Mouse (Mus musculus) heart, embryonic 11.5 days (tissue): Measurements from ENCODE around the gene Tfap2d. TPM values are rescaled to one million over a fixed set of nuclear protein-coding genes. Genes with fewer than 3 reads are reported as not detected.

ENCODE experiments used
- ATAC-seq: fragments of 200-750 bp; cut with Nextera tagmentation; replicated peaks from 2 replicates; pipeline ENCODE4 v1.8.0; 2017; ENCODE audit warnings: moderate library complexity; ENCODE audit not compliant: insufficient number of reproducible peaks, low FRiP score, low TSS enrichment
- H3K27ac ChIP-seq: fragments of 300-500 bp; sonication (generic); 2 replicates; pipeline ENCODE4 v1.5.1; 2014; ENCODE audit warnings: mild to moderate bottlenecking, low read depth, low read length
- H3K27me3 ChIP-seq: fragments of 300-500 bp; sonication (generic); 2 replicates; pipeline ENCODE4 v1.6.1; 2014; ENCODE audit warnings: mild to moderate bottlenecking, low read length, mixed read lengths; ENCODE audit not compliant: control insufficient read depth, insufficient read depth
- H3K36me3 ChIP-seq: fragments of 300-500 bp; sonication (generic); 2 replicates; pipeline ENCODE4 v1.6.1; 2014; ENCODE audit warnings: mild to moderate bottlenecking, low read length, moderate library complexity, mixed read lengths; ENCODE audit not compliant: control insufficient read depth, insufficient read depth
- H3K4me1 ChIP-seq: fragments of 300-500 bp; sonication (generic); 2 replicates; pipeline ENCODE4 v1.6.1; 2014; ENCODE audit warnings: low read length; ENCODE audit not compliant: control insufficient read depth, insufficient read depth
- H3K4me2 ChIP-seq: fragments of 300-500 bp; sonication (generic); 2 replicates; pipeline ENCODE4 v1.6.1; 2014; ENCODE audit warnings: mild to moderate bottlenecking, moderate library complexity
- H3K4me3 ChIP-seq: fragments of 300-500 bp; sonication (generic); 2 replicates; pipeline ENCODE4 v1.5.1; 2014; ENCODE audit warnings: low read depth, low read length
- H3K9ac ChIP-seq: fragments of 300-500 bp; sonication (generic); 2 replicates; pipeline ENCODE4 v1.6.1; 2014; ENCODE audit warnings: mild to moderate bottlenecking, low read depth, low read length, moderate library complexity
- H3K9me3 ChIP-seq: fragments of 300-500 bp; sonication (generic); replicated peaks from 2 replicates; pipeline ENCODE4 v1.6.1; 2016; ENCODE audit warnings: low read length; ENCODE audit not compliant: control insufficient read depth
- WGBS: fragments of 180-500 bp; shearing (Covaris S2); extraction: QIAGEN DNeasy Blood & Tissue Kit; methylation state at CpG from one replicate; pipeline ENCODE4 v1.1.7; 2014; ENCODE audit not compliant: insufficient replicate concordance; 5-methylcytosine and 5-hydroxymethylcytosine counted together
- polyA plus RNA-seq: library from polyadenylated mRNA; unstranded; fragments of >200 nt; fragmentation: Nextera tagmentation; extraction: Ambion mirVana; gene quantifications from 2 replicates; pipeline ENCODE4 v1.2.1, GENCODE M21; 2014

Gene Tfap2d
- polyA plus RNA-seq, 1 experiment from 2014 or later: not detected

DNA sequence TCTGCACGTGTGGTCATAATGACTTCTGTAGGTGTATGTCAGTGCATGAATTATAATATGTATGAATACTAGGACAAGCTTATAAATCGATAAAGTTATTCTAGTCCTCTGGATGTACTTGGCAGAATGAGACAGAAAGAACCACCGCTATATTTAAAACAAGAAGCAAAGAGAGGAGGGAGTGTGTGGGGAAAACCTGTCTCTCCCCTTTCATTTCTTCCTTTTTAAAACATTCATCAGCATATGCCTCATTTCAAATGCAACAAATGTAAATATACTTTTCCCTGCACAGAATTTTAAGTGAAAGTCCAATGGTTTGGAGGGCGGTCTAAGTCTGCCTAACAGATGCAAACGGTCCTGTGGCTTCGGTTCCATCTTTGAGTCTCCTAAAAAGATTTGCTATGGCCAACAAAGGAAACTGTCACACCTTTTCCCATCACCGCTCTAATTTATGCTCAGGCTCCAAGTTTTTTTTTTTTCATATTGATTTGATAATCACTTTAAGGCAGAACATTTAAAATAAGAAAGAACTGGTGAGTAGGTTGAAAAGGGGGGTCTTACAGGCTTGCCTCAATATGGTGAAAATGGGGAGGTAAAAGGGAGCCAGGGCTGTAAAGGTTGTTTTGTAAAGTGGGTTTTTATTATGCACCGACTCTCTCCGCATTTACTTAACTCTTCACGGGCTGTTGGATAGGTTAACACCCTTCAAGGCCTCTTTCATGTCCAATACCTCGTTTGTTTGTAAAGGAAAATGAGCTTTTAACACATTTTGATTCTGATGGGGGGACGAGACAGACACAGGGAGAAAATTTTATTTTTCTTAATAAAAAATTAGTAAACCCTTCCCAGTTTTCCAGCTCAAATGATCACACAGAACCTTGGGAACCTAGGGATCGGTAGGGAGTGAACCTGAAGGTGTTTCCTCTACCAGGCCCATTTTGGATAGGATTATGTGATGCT lies 4.3 kb downstream of the Tfap2d start:
- H3K27ac ChIP-seq: no peak overlapping the region
- no peaks in the 10 kb centered on the region for H3K36me3 ChIP-seq
- 2% methylated on average over 13 of the region's 13 CpGs for WGBS
- H3K4me1 ChIP-seq: no peaks in the 10 kb centered on the region
- no peak overlapping the region for H3K9ac ChIP-seq
- H3K27me3 ChIP-seq: peaks cover 83% of the 10 kb centered on the region
- no peak overlapping the region for H3K4me2 ChIP-seq
- no peaks in the 10 kb centered on the region for H3K9me3 ChIP-seq
- H3K4me3 ChIP-seq: no peak overlapping the region
- ATAC-seq: no peak

DNA sequence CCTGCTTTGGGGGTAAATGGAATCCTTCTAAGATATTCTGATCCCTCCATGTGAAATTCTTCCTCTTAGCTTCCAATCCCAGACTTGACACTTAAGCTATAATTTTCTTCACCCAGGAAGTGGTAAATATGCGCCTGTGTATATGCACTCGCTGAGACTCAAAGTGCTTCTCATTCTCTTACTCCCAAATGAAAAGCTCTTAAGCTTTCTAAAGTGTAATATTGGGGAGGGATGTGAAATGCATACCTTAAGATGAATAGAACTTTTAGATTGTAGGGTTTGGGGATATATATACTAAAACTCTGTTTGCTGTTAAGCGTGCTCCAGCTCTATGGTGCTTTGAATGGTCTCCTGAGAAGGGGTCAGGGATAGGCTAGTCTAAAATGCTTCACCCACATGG lies 5.0 kb downstream of the Tfap2d start:
- WGBS: 2% methylated on average over 3 of the region's 3 CpGs
- H3K27ac ChIP-seq: no peak overlapping the region
- H3K27me3 ChIP-seq: peaks cover 83% of the 10 kb centered on the region
- H3K4me2 ChIP-seq: no peak overlapping the region
- H3K4me1 ChIP-seq: no peaks in the 10 kb centered on the region
- H3K36me3 ChIP-seq: no peaks in the 10 kb centered on the region
- no peak for ATAC-seq
- no peak overlapping the region for H3K9ac ChIP-seq
- no peaks in the 10 kb centered on the region for H3K9me3 ChIP-seq
- no peak overlapping the region for H3K4me3 ChIP-seq

DNA sequence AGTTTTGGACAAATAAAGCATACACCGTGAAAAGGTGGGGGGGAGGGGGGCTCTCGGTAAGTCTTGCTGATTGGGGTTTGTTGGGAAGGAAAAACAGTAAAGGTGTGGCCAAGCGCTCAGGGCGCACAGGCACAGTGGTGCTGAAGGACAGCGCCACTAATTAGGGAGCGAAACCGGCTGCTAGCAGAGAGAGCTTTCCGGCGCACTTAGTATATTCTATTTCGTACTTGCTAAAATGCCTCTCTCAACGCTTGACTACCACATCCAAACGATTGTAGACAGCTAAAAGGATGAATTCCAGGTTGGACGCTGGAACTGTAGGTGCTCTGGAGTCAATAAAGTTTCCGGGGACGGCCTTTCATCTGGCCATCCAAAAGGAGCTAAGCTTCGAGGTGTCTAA lies 6.9 kb downstream of the Tfap2d start:
- H3K4me2 ChIP-seq: 0 out of 2 replicates have a peak overlapping the region, but pooled peaks have one; percentile 31
- H3K36me3 ChIP-seq: no peaks in the 10 kb centered on the region
- H3K4me3 ChIP-seq: no peak overlapping the region
- H3K27ac ChIP-seq: no peak overlapping the region
- H3K9me3 ChIP-seq: no peaks in the 10 kb centered on the region
- WGBS: under 1% methylated on average over 16 of the region's 16 CpGs
- no peaks in the 10 kb centered on the region for H3K4me1 ChIP-seq
- H3K9ac ChIP-seq: no peak overlapping the region
- H3K27me3 ChIP-seq: peaks cover 71% of the 10 kb centered on the region
- no peak for ATAC-seq

DNA sequence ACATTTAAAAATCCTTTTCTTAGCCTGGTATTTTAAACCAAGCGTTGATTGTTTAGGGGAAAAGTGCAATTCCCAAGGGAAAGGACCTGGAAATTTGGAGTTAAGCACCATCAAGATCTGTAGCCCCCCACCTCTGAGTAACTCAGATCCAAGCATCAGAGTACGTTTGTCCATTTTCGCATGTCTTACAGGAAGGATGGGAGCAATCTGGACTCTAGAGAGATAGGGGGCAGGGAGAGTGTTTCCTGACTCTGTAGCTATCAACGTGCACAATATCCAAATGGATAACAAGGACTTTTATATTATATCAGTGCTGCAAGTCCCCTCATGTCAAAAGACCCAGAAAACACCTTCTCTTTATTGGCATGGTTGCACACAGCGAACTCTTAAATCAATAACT lies 7.4 kb downstream of the Tfap2d start:
- WGBS: 2% methylated on average over 5 of the region's 5 CpGs
- Histone ChIP-seq H3K36me3 (no peaks in the 10 kb centered on the region), H3K4me3 (no peak overlapping the region), H3K4me1 (no peaks in the 10 kb centered on the region), H3K4me2 (no peak overlapping the region), H3K9me3 (no peaks in the 10 kb centered on the region), H3K9ac (no peak overlapping the region), H3K27ac (no peak overlapping the region), H3K27me3 (peaks cover 66% of the 10 kb centered on the region)
- ATAC-seq: no peak

DNA sequence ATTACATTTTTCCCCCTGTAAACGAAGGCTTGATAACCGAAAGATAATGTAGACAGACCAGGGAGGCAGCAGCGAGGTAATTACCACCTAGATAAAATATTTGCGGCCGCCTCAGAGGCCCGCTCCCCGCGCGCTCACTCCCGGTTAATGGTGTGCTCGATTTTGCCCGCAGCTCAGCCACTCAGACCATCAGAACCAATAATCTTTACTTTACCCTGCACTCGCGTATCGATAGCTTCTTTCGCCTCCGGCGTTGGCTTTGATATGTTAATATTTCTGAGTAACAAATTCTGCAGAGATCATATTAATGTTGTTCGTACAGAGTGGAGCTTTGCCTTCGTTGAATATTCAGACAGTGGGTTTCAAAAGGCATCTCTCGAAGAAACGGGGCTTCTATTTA lies 8.2 kb downstream of the Tfap2d start:
- 1% methylated on average over 22 of the region's 22 CpGs for WGBS
- no peaks in the 10 kb centered on the region for H3K4me1 ChIP-seq
- no peaks in the 10 kb centered on the region for H3K36me3 ChIP-seq
- no peaks in the 10 kb centered on the region for H3K9me3 ChIP-seq
- no peak overlapping the region for H3K4me3 ChIP-seq
- H3K9ac ChIP-seq: no peak overlapping the region
- ATAC-seq: no peak
- H3K27me3 ChIP-seq: peaks cover 57% of the 10 kb centered on the region
- H3K4me2 ChIP-seq: no peak overlapping the region
- H3K27ac ChIP-seq: no peak overlapping the region

DNA sequence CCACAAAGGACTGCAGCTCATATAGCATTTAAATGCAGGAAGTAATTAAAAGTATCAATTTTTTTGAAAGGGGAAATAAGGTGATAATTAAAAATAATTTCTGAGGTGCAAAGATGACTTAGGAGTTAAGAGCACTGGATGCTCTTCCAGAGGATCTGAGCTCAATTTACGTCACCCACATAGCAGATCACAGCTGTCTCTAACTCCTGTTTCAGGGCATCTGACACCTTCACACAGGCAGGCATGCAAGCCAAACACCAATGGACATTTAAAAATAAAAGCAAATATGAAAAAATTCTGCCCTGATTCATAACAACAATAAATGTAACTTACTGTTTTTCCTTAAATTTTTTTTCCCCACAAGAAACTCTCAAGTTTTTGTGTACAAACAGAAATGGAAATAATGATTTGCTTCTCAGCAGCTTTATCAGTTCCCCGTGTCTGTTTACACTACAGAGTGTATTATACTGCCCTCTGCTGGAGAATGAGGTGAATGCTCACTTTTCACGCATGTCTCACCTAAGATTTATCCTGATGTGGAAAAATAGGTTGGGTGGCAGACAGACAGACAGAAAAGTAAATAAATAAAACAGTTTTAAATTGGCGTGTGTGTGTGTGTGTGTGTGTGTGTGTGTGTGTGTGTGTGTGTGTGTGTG lies 76.0 kb downstream of the Tfap2d start:
- no peak for ATAC-seq
- no peaks in the 10 kb centered on the region for H3K27me3 ChIP-seq
- no peaks in the 10 kb centered on the region for H3K36me3 ChIP-seq
- WGBS: 10% methylated on average over 4 of the region's 4 CpGs
- no peak overlapping the region for H3K4me2 ChIP-seq
- no peak overlapping the region for H3K27ac ChIP-seq
- H3K9ac ChIP-seq: no peak overlapping the region
- H3K9me3 ChIP-seq: no peaks in the 10 kb centered on the region
- H3K4me1 ChIP-seq: no peaks in the 10 kb centered on the region
- no peak overlapping the region for H3K4me3 ChIP-seq

DNA sequence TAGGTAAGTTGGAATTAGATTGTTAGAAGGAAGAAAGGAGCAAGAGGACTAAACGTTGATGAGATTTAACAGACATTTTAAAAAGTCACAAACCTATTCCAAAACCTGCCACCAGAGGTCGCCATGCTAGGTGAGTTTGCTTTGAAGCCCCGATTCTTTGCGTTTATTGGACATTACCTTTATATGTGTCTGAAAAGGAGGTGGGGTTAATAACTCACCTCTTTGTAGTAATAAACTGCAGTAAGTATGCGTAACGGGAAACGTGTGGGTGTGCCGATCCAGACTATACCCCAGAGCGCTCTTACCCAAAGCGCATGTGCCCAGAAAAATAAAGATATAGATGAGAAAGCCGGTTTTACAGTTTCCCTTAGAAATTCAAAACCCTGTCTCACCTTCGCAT lies 102.8 kb downstream of the Tfap2d start:
- peak overlapping the region; percentile 63 for H3K4me2 ChIP-seq
- no peak overlapping the region for H3K9ac ChIP-seq
- no peaks in the 10 kb centered on the region for H3K9me3 ChIP-seq
- H3K4me1 ChIP-seq: no peaks in the 10 kb centered on the region
- WGBS: 4% methylated on average over 12 of the region's 12 CpGs
- no peaks in the 10 kb centered on the region for H3K36me3 ChIP-seq
- peak overlapping the region; percentile 34 for H3K4me3 ChIP-seq
- H3K27ac ChIP-seq: no peak overlapping the region
- ATAC-seq: no peak
- H3K27me3 ChIP-seq: peaks cover 22% of the 10 kb centered on the region

DNA sequence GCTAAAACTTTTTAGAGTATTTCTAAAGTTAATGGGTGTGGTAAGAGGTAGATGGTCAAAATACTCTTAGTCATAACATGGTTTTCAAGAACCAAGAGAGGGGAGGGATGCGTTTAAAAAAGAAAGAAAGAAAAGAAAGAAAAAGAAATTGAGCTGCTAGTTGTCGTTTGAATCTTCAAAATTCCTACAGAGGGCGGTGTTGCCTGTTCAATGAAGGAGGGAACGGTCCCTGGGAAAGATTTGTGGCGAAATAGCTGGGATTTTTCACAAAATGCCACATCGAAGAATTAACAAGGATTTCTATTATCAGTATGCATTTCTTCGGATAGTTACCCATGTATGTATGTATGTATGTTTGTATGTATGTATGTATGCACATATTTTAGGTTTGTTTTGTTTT lies 103.4 kb downstream of the Tfap2d start:
- H3K4me3 ChIP-seq: 0 out of 2 replicates have a peak overlapping the region, but pooled peaks have one; percentile 8
- H3K9ac ChIP-seq: no peak overlapping the region
- no peaks in the 10 kb centered on the region for H3K9me3 ChIP-seq
- no peak for ATAC-seq
- H3K4me2 ChIP-seq: no peak overlapping the region
- H3K27ac ChIP-seq: no peak overlapping the region
- H3K36me3 ChIP-seq: no peaks in the 10 kb centered on the region
- H3K27me3 ChIP-seq: peaks cover 27% of the 10 kb centered on the region
- 3% methylated on average over 7 of the region's 7 CpGs for WGBS
- no peaks in the 10 kb centered on the region for H3K4me1 ChIP-seq
